8 mouse cellular contexts compared by ENCODE assay signal in genomic region chr10:111971929-111972328, GRCm38 (mm10). TPM values are rescaled to one million over a fixed set of nuclear protein-coding genes. Genes with fewer than 3 reads are reported as not detected.
DNase-seq lines count a peak whose midpoint lies in the region; ATAC-seq lines count a peak whose summit lies in the region.

No protein-coding gene starts in this region.

- H3K9me3 ChIP-seq in kidney, embryonic 16.5 days (ENCODE audit: low read length), result peaks cover 3% of the 10 kb centered on the region; the same call in 1 of the 2 replicates
- H3K9me3 ChIP-seq in kidney, embryonic 14.5 days (ENCODE audit: control insufficient read depth, low read length), result no peaks in the 10 kb centered on the region
- H3K9me3 ChIP-seq in limb, embryonic 10.5 days (replicated peaks), result no peaks in the 10 kb centered on the region
- H3K9me3 ChIP-seq in neural tube, embryonic 13.5 days, result no peaks in the 10 kb centered on the region

- 0 out of 2 replicates have a peak, but pooled peaks have one; percentile 37 for ATAC-seq in kidney, embryonic 16.5 days (ENCODE audit: low FRiP score, low TSS enrichment)
- no peak; the same call in 1 of the 2 replicates for ATAC-seq in kidney, embryonic 14.5 days (ENCODE audit: low FRiP score, low TSS enrichment)
- ATAC-seq in neural tube, embryonic 13.5 days (ENCODE audit: low read depth), result peak; percentile 51; the same call in 1 of the 2 replicates

- H3K4me2 ChIP-seq in kidney, embryonic 16.5 days (replicated peaks; ENCODE audit: low read depth, low read length), result peak overlapping the region; percentile 37; the same call in 1 of the 2 replicates
- H3K4me2 ChIP-seq in kidney, embryonic 14.5 days (replicated peaks; ENCODE audit: low read depth, low read length), result no peak overlapping the region
- no peak overlapping the region for H3K4me2 ChIP-seq in neural tube, embryonic 13.5 days

- H3K27me3 ChIP-seq in kidney, embryonic 16.5 days (ENCODE audit: insufficient read depth, low read length), result no peaks in the 10 kb centered on the region
- no peaks in the 10 kb centered on the region for H3K27me3 ChIP-seq in kidney, embryonic 14.5 days (ENCODE audit: control insufficient read depth, insufficient read depth, low read length)
- H3K27me3 ChIP-seq in limb, embryonic 10.5 days (ENCODE audit: low read depth, poor library complexity, severe bottlenecking), result no peaks in the 10 kb centered on the region
- no peaks in the 10 kb centered on the region for H3K27me3 ChIP-seq in neural tube, embryonic 13.5 days

- no peak overlapping the region for H3K27ac ChIP-seq in kidney, embryonic 16.5 days (ENCODE audit: low read length)
- no peak overlapping the region for H3K27ac ChIP-seq in kidney, embryonic 14.5 days (ENCODE audit: low read depth, low read length)
- no peak overlapping the region for H3K27ac ChIP-seq in limb, embryonic 10.5 days
- no peak overlapping the region for H3K27ac ChIP-seq in neural tube, embryonic 13.5 days (replicated peaks)

- WGBS in kidney, embryonic 16.5 days, result 83% methylated on average over 3 of the region's 3 CpGs
- WGBS in kidney, embryonic 14.5 days, result 82% methylated on average over 3 of the region's 3 CpGs
- 82% methylated on average over 3 of the region's 3 CpGs for WGBS in limb, embryonic 10.5 days
- 86% methylated on average over 3 of the region's 3 CpGs for WGBS in neural tube, embryonic 13.5 days

- H3K4me3 ChIP-seq in kidney, embryonic 16.5 days (ENCODE audit: low read length), result peak overlapping the region; percentile 85; the same call in 1 of the 2 replicates
- H3K4me3 ChIP-seq in kidney, embryonic 14.5 days (ENCODE audit: low read length), result no peak overlapping the region
- peak overlapping the region; percentile 94; the same call in 1 of the 2 replicates for H3K4me3 ChIP-seq in limb, embryonic 10.5 days
- H3K4me3 ChIP-seq in neural tube, embryonic 13.5 days, result no peak overlapping the region

- peaks cover 8% of the 10 kb centered on the region for H3K4me1 ChIP-seq in kidney, embryonic 16.5 days (ENCODE audit: insufficient read depth, low read length)
- H3K4me1 ChIP-seq in kidney, embryonic 14.5 days (ENCODE audit: control insufficient read depth, insufficient read depth, low read length), result peaks cover 6% of the 10 kb centered on the region; the same call in 1 of the 2 replicates
- peaks cover 8% of the 10 kb centered on the region for H3K4me1 ChIP-seq in limb, embryonic 10.5 days
- peaks cover 11% of the 10 kb centered on the region for H3K4me1 ChIP-seq in neural tube, embryonic 13.5 days (replicated peaks)

- H3K9ac ChIP-seq in kidney, embryonic 16.5 days (replicated peaks; ENCODE audit: low read length), result no peak overlapping the region
- H3K9ac ChIP-seq in kidney, embryonic 14.5 days (ENCODE audit: low read depth, low read length), result no peak overlapping the region
- no peak overlapping the region for H3K9ac ChIP-seq in neural tube, embryonic 13.5 days

- DNase-seq in cerebellum, adult 11-12 months, result peak; percentile 23
- DNase-seq in cerebellum, postnatal 4 days (ENCODE audit: low spot score in 2 of 2), result no peak
- DNase-seq in limb, embryonic 10.5 days (ENCODE audit: low spot score), result no peak
- no peak for DNase-seq in layer of hippocampus, adult 8-10 months (ENCODE audit: low spot score in 2 of 2)
- no peak for DNase-seq in thymus, postnatal 0 days (ENCODE audit: low spot score)

- no peaks in the 10 kb centered on the region; the same call in 1 of the 2 replicates for H3K36me3 ChIP-seq in kidney, embryonic 16.5 days (ENCODE audit: insufficient read depth, low read length)
- H3K36me3 ChIP-seq in kidney, embryonic 14.5 days (ENCODE audit: control insufficient read depth, insufficient read depth, low read length), result peaks cover 12% of the 10 kb centered on the region; the same call in 1 of the 2 replicates
- H3K36me3 ChIP-seq in limb, embryonic 10.5 days, result peaks cover 16% of the 10 kb centered on the region
- peaks cover 12% of the 10 kb centered on the region for H3K36me3 ChIP-seq in neural tube, embryonic 13.5 days

RNA-seq across cellular contexts. Expression of gene Krr1, which starts 0.5 kb away (rescaled TPM):
- polyA plus RNA-seq in kidney, embryonic 16.5 days (2015; fragmentation: Nextera tagmentation; extraction: Ambion mirVana), result 48.7 and 49.2 TPM in 2 replicates
- 51.7 and 64.1 TPM in 2 replicates for polyA plus RNA-seq in kidney, embryonic 14.5 days (2014; fragmentation: Nextera tagmentation; extraction: Ambion mirVana)
- polyA plus RNA-seq in limb, embryonic 10.5 days (2016; fragmentation: Nextera tagmentation; extraction: Ambion mirVana), result 53.3 and 58.7 TPM in 2 replicates
- 43.4 and 46.6 TPM in 2 replicates for polyA plus RNA-seq in neural tube, embryonic 13.5 days (2015; fragmentation: Nextera tagmentation; extraction: Ambion mirVana)
- total RNA-seq in layer of hippocampus, adult 8-10 months (2022), result 10 to 100 TPM; 36.2 to 39.6 (median 37.4) TPM
- polyA plus RNA-seq in thymus, postnatal 0 days (2015; fragmentation: Nextera tagmentation; extraction: Ambion mirVana), result 41.4 and 45.0 TPM in 2 replicates

RNA-seq across cellular contexts. Expression of gene Glipr1, which starts 30.5 kb away (rescaled TPM):
- polyA plus RNA-seq in kidney, embryonic 16.5 days (2015; fragmentation: Nextera tagmentation; extraction: Ambion mirVana), result 1.4 and 2.7 TPM in 2 replicates
- 0.99 and 1.3 TPM in 2 replicates for polyA plus RNA-seq in kidney, embryonic 14.5 days (2014; fragmentation: Nextera tagmentation; extraction: Ambion mirVana)
- 0.78 and 1.2 TPM in 2 replicates for polyA plus RNA-seq in limb, embryonic 10.5 days (2016; fragmentation: Nextera tagmentation; extraction: Ambion mirVana)
- 0.68 and 1.2 TPM in 2 replicates for polyA plus RNA-seq in neural tube, embryonic 13.5 days (2015; fragmentation: Nextera tagmentation; extraction: Ambion mirVana)
- 1 to 10 TPM; 2.3 to 4.7 (median 3.5) TPM for total RNA-seq in layer of hippocampus, adult 8-10 months (2022)
- polyA plus RNA-seq in thymus, postnatal 0 days (2015; fragmentation: Nextera tagmentation; extraction: Ambion mirVana), result 28.3 and 30.4 TPM in 2 replicates

Comparison
In these comparisons a context has a peak if more than half of its experiments do, and no peak if none do; other contexts are left out.
1. H3K4me3 ChIP-seq: peak in kidney, embryonic 16.5 days (single experiment) and limb, embryonic 10.5 days (single experiment); none in kidney, embryonic 14.5 days (single experiment) and neural tube, embryonic 13.5 days (single experiment).